Mouse (Mus musculus): Measurements from ENCODE around the gene Cpz.

The Cpz gene

DNA sequence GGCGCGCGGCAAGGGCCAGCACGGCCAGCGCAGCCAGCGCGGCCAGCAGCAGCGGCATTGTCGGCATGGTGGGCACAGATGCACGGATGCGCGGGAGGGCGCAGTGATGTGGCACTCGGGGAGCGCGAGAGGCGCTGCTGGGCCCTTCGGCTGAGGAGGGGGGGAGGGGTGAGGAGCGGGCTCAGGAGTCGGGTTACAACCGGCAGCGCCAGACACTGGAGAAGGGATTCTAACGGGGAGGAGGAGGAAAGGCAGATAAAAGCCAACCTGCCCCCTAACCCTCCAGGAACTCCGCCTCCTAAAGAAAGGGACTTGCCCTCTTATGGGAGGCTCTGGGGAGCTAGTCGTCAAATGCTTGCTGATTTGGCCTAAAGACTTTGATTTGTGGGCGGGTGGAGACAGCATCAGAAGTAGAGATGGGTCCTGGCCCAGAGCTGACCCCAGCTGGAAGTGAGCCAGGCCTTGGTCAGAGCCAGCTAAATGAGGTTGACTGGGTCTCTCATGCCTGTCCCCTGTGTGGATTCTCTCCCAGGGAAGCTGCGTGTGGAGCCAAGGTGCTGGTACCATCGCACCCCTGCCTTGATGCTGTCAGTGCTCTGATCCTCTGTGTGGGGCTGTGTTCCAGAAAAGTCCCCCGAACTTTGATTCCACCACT lies at the start of gene Cpz:
TSS of gene Cpz (minus strand) at position 230 of the 655 bp plus-strand sequence.
- DNase-seq (ENCODE audit: low read depth, low spot score): peak; percentile 89

GRCm38 (mm10) chr5:35574653-35575599 lies 49.4 kb upstream of the Cpz start, which contains the start of gene Trmt44:
Gene Trmt44, minus strand, starts transcription at chr5:35575070.
- DNase-seq (ENCODE audit: low read depth, low spot score): peak; percentile 84

DNA sequence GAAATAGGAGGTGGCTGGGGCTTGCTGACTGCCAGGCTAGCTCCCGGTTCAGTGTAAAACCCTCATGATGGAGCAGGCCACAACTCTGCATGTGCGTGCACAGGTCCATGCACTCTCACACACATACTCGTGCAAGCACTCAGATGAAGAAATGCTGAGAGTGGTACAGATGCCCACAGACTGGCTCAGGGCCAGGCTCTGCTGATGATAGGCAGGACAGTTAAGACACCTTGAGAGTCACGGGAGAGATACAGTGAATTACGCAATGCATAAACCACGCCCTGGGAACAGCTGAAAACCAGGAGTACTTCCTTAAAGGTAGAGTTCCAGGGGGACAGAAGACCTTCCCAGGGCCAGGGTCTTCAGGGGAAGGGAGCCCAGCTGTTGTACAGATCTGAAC lies 46.0 kb upstream of the Cpz start:
- DNase-seq (ENCODE audit: low read depth, low spot score): no peak

GRCm38 (mm10) chr5:35566632-35567031 lies 41.1 kb upstream of the Cpz start:
- no peak for DNase-seq (ENCODE audit: low read depth, low spot score)

DNA sequence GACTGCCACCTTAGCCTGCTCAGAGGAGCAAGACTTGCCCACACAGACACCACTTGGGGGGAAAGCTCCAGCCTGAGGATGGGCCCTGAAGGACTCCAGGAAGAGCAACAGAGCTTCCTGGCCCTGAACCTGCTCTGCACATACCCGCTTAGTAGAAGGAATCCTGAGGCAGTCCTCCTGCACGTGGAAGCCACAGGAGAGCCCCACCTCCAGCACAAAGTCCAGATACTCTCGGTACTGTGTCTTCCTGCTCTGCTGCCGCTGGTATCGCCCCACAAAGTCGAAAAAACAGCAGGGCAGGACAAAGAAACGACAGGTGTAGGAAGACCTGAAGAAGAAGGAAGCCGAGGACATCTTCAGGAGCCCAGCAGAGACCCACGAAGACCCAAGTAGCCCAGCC lies 39.7 kb upstream of the Cpz start:
- no peak for DNase-seq (ENCODE audit: low read depth, low spot score)

DNA sequence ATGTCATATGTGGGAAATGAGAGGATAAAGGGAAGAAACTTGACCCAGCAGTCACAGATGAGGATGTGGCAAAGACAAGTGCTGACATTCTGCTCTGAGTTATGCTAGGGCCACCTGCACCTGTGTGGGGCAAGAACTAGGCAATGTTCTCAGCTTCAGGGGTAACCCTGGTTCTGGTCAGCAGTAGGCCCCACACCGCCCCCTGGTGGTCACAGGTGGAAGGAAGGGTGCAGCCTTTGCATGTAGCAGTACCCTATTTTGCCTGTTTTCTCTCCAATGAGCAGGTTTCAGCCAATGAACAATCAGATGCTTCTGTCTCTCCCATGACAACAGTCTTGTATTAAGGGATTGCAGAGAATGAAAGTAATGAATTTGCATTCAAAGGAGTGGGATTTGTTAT lies 38.0 kb upstream of the Cpz start:
- DNase-seq (ENCODE audit: low read depth, low spot score): peak; percentile 77

- DNase-seq (ENCODE audit: low read depth, low spot score): no peak
Observed at GRCm38 (mm10) chr5:35562616-35563015, 37.1 kb upstream of the Cpz start.

DNA sequence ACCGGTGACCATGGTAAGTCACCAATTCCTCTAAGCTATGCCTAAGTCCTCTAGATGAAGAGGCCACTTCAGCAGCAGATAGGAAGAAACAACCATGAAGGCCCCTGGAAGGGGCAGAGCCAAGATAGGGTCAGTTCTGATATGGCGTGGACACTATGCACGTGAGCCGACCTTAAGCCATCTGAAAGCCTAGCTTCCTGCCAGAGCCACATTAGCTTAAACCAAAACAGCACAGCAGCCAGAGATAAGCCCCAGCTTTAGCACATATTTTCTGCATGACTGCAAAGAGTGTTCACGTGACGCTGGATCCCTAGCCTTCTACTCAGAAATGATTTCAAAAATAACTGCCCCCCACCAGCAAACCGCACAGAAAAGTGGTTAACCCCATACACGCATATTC lies 33.9 kb upstream of the Cpz start:
- no peak for DNase-seq (ENCODE audit: low read depth, low spot score)

DNA sequence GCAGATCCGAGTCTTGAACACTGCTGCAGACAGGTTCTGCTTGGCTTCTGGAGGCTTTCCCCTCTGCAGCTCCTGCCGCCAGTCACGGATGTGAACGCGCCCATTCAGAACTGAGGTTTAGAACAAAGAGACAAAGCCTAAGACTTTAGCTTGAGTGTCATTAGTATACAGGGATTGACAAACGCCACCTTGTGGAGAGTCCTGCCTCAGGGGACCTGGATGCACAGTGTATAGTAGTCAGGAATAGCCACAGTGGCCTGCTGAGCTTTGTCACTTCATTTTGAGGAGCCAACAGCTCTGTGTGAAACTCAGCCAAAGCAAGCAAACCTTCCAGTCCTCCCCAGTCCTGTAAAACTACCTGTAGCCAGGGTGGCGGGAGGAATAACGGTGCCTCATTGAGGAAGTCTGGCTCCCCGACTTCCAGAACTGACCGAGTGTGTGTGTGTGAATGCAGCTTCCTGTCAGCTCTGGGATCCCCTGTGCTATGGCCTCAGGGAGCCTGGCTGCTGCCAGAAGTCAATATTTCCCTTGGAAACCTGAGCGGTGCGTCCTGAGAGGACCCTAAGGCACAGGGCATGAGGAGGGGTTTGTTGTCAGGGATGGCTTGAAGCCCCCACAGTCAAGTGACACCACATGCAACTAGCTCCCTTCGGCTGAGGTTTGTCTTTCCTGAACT lies 32.6 kb upstream of the Cpz start:
- peak; percentile 52 for DNase-seq (ENCODE audit: low read depth, low spot score)

- DNase-seq (ENCODE audit: low read depth, low spot score): no peak
Observed at GRCm38 (mm10) chr5:35556393-35556792, 30.9 kb upstream of the Cpz start.

GRCm38 (mm10) chr5:35552838-35553539 lies 27.5 kb upstream of the Cpz start:
- no peak for DNase-seq (ENCODE audit: low read depth, low spot score)

- no peak for DNase-seq (ENCODE audit: low read depth, low spot score)
Observed at GRCm38 (mm10) chr5:35551855-35552837, 26.6 kb upstream of the Cpz start.

GRCm38 (mm10) chr5:35546127-35546526 lies 20.6 kb upstream of the Cpz start:
- no peak for DNase-seq (ENCODE audit: low read depth, low spot score)

GRCm38 (mm10) chr5:35541059-35541790 lies 15.7 kb upstream of the Cpz start:
- no peak for DNase-seq (ENCODE audit: low read depth, low spot score)

DNA sequence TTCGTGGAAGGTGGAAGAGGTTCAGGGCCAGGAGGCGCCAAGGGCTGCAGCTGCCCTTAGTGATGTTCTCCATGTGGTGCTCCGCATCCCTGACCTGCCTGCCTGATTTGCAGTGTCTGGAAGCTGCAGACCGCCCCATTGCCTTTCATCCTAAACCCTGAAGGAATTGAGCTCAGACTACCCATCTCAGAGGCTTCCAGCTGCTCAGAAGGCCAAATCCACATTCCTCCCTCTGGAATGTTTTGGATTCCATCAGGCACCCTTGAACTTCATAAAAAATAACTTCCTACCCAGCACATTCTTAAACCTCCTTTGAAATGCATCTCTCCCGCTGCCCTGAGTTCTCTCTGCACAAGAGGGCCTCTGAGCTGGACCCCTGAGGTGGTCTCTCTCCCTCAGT lies 15.1 kb upstream of the Cpz start:
- DNase-seq (ENCODE audit: low read depth, low spot score): no peak

DNA sequence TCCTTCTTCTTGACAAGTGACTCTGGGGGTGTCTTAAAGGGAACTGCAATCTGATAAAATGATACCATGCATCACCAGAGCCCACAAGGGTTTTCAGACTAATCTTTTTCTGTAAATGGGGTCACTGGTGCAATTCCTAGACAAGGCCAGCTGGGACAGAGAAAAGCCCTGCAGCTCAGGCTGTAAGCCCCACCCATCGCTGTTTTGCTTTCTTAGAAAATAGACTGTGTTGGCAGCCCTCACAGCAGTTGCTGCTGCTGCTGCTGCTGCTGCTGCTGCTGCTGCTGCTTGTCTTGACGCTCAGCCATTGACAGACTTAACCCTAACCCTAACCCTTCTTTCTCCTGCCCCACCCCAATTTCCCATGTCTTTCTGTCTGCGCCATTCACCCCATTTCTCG lies 14.1 kb upstream of the Cpz start:
- no peak for DNase-seq (ENCODE audit: low read depth, low spot score)

- DNase-seq (ENCODE audit: low read depth, low spot score): no peak
Observed at GRCm38 (mm10) chr5:35538022-35538421, 12.5 kb upstream of the Cpz start.

GRCm38 (mm10) chr5:35537474-35537873 lies 12.0 kb upstream of the Cpz start:
- no peak for DNase-seq (ENCODE audit: low read depth, low spot score)

GRCm38 (mm10) chr5:35536271-35536670 lies 10.8 kb upstream of the Cpz start:
- DNase-seq (ENCODE audit: low read depth, low spot score): peak; percentile 55

GRCm38 (mm10) chr5:35531586-35531985 lies 6.1 kb upstream of the Cpz start:
- peak; percentile 69 for DNase-seq (ENCODE audit: low read depth, low spot score)

Measured in ES-CJ7 (cell line).